Mouse (Mus musculus): Measurements from ENCODE around the gene Pla2g6. TPM values are rescaled to one million over a fixed set of nuclear protein-coding genes. Genes with fewer than 3 reads are reported as not detected.

The Pla2g6 gene
- total and polyA plus RNA-seq, 2 experiments from 2014 or later: 7.1 to 20.3 TPM

DNA sequence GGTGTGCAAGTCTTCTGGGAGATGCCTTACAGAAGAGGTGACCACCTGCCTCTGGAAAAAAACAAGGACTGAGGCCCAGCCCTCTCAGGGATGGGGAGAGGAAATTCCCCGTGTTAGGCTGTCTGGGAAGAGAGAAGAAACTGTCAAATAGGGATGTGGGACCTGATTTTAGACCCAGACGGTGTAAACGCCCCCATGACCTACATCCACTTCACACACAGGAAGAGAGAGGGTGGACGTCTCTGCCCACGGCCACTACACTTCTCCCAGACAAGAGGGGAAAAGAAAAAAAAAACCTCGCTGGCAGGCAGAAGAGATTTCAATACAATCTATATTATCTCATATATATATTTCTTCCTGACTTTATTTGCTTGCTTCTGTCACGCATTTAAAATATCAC, 32.2 kb upstream of the Pla2g6 start:
- TF ChIP-seq CTCF (IDR thresholded peaks at IDR 0.05; ENCODE audit: low read depth) (no peak), EP300 (IDR thresholded peaks at IDR 0.05; ENCODE audit: low read depth) (no peak)
- Histone ChIP-seq H3K9me3 (replicated peaks; ENCODE audit: control insufficient read depth, low read length) (no peaks in the 10 kb centered on the region), H3K27me3 (ENCODE audit: control insufficient read depth, insufficient read depth, low read length) (no peaks in the 10 kb centered on the region), H3K4me1 (ENCODE audit: control insufficient read depth, insufficient read depth) (peaks cover 32% of the 10 kb centered on the region), H3K9ac (replicated peaks; ENCODE audit: low read depth, low read length) (no peak overlapping the region), H3K4me3 (ENCODE audit: low read depth, low read length) (no peak overlapping the region), H3K27ac (ENCODE audit: low read depth) (peak overlapping the region; percentile 22), H3K36me3 (replicated peaks; ENCODE audit: control insufficient read depth, insufficient read depth, low read length) (peaks cover 38% of the 10 kb centered on the region), H3K4me2 (ENCODE audit: low read depth, low read length) (0 out of 2 replicates have a peak overlapping the region, but pooled peaks have one; percentile 17)
- DNase-seq (ENCODE audit: low spot score) (no peak), ATAC-seq (ENCODE audit: insufficient read depth, low read depth) (no peak)
- 28% methylated on average over 7 of the region's 7 CpGs for WGBS

DNA sequence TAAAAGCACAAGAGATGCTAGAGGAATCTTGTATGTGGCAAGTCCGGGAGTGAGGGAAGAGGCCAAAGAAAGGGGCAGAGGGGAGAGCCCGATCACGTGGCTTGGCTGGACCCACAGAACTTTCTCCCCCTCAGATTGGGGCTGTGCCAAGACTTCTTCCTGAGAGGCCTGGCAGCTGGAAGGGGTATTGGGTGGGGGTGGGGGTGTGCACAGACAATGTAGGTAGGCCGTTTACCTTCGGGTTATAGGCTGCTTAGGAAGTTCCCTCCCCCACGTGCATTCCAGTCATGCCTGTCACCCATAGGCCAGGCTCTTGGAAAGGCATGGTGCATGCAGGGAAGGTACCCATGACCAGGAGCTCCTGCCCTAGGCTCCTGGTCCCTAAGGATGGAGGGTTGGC, 31.8 kb upstream of the Pla2g6 start:
- peaks cover 32% of the 10 kb centered on the region for H3K4me1 ChIP-seq (ENCODE audit: control insufficient read depth, insufficient read depth)

GRCm38 (mm10) chr15:79357974-79358690, 29.9 kb upstream of the Pla2g6 start:
- WGBS: 46% methylated on average over 12 of the region's 12 CpGs
- Histone ChIP-seq H3K4me3 (ENCODE audit: low read depth, low read length) (peak overlapping the region; percentile 43), H3K4me1 (ENCODE audit: control insufficient read depth, insufficient read depth) (peaks cover 35% of the 10 kb centered on the region), H3K9me3 (replicated peaks; ENCODE audit: control insufficient read depth, low read length) (no peaks in the 10 kb centered on the region), H3K36me3 (replicated peaks; ENCODE audit: control insufficient read depth, insufficient read depth, low read length) (peaks cover 17% of the 10 kb centered on the region), H3K4me2 (ENCODE audit: low read depth, low read length) (peak overlapping the region; percentile 77), H3K9ac (replicated peaks; ENCODE audit: low read depth, low read length) (no peak overlapping the region; the same call in 1 of the 2 replicates), H3K27me3 (ENCODE audit: control insufficient read depth, insufficient read depth, low read length) (no peaks in the 10 kb centered on the region), H3K27ac (ENCODE audit: low read depth) (peak overlapping the region; percentile 71)
- ATAC-seq (ENCODE audit: insufficient read depth, low read depth) (no peak; the same call in 1 of the 2 replicates), DNase-seq (ENCODE audit: low spot score) (no peak)
- TF ChIP-seq EP300 (IDR thresholded peaks at IDR 0.05; ENCODE audit: low read depth) (no peak), CTCF (IDR thresholded peaks at IDR 0.05; ENCODE audit: low read depth) (no peak)

More for the DNA sequence above, 31.8 kb upstream of the Pla2g6 start:
- peak; percentile 12; the same call in 1 of the 2 replicates for ATAC-seq (ENCODE audit: insufficient read depth, low read depth)
- peaks cover 34% of the 10 kb centered on the region for H3K36me3 ChIP-seq (replicated peaks; ENCODE audit: control insufficient read depth, insufficient read depth, low read length)
- H3K9ac ChIP-seq (replicated peaks; ENCODE audit: low read depth, low read length): no peak overlapping the region
- H3K27ac ChIP-seq (ENCODE audit: low read depth): peak overlapping the region; percentile 22
- WGBS: 9% methylated on average over 6 of the region's 6 CpGs
- DNase-seq (ENCODE audit: low spot score): peak; percentile 31
- no peaks in the 10 kb centered on the region for H3K27me3 ChIP-seq (ENCODE audit: control insufficient read depth, insufficient read depth, low read length)
- H3K4me3 ChIP-seq (ENCODE audit: low read depth, low read length): no peak overlapping the region
- no peaks in the 10 kb centered on the region for H3K9me3 ChIP-seq (replicated peaks; ENCODE audit: control insufficient read depth, low read length)
- peak overlapping the region; percentile 17; the same call in 1 of the 2 replicates for H3K4me2 ChIP-seq (ENCODE audit: low read depth, low read length)
- TF ChIP-seq CTCF (IDR thresholded peaks at IDR 0.05; ENCODE audit: low read depth) (no peak), EP300 (IDR thresholded peaks at IDR 0.05; ENCODE audit: low read depth) (no peak)

- peak overlapping the region; percentile 55 for H3K9ac ChIP-seq (replicated peaks; ENCODE audit: low read depth, low read length)
- TF ChIP-seq CTCF (IDR thresholded peaks at IDR 0.05; ENCODE audit: low read depth) (no peak; the same call in 1 of the 2 replicates), EP300 (IDR thresholded peaks at IDR 0.05; ENCODE audit: low read depth) (no peak)
- H3K27me3 ChIP-seq (ENCODE audit: control insufficient read depth, insufficient read depth, low read length): no peaks in the 10 kb centered on the region
- no peaks in the 10 kb centered on the region for H3K9me3 ChIP-seq (replicated peaks; ENCODE audit: control insufficient read depth, low read length)
- peaks cover 8% of the 10 kb centered on the region for H3K36me3 ChIP-seq (replicated peaks; ENCODE audit: control insufficient read depth, insufficient read depth, low read length)
- peak overlapping the region; percentile 43 for H3K4me3 ChIP-seq (ENCODE audit: low read depth, low read length)
- peaks cover 35% of the 10 kb centered on the region for H3K4me1 ChIP-seq (ENCODE audit: control insufficient read depth, insufficient read depth)
- H3K4me2 ChIP-seq (ENCODE audit: low read depth, low read length): peak overlapping the region; percentile 77
- DNase-seq (ENCODE audit: low spot score): peak; percentile 80
- ATAC-seq (ENCODE audit: insufficient read depth, low read depth): peak; percentile 86
- under 1% methylated on average over 76 of the region's 77 CpGs for WGBS
- H3K27ac ChIP-seq (ENCODE audit: low read depth): peak overlapping the region; percentile 71
Measured at GRCm38 (mm10) chr15:79357036-79357911, 29.1 kb upstream of the Pla2g6 start.

- H3K27ac ChIP-seq (ENCODE audit: low read depth): 0 out of 2 replicates have a peak overlapping the region, but pooled peaks have one; percentile 71
- H3K36me3 ChIP-seq (replicated peaks; ENCODE audit: control insufficient read depth, insufficient read depth, low read length): peaks cover under 1% of the 10 kb centered on the region; the same call in 1 of the 2 replicates
- ATAC-seq (ENCODE audit: insufficient read depth, low read depth): no peak
- H3K4me2 ChIP-seq (ENCODE audit: low read depth, low read length): peak overlapping the region; percentile 77
- no peaks in the 10 kb centered on the region for H3K27me3 ChIP-seq (ENCODE audit: control insufficient read depth, insufficient read depth, low read length)
- H3K9me3 ChIP-seq (replicated peaks; ENCODE audit: control insufficient read depth, low read length): no peaks in the 10 kb centered on the region
- H3K4me3 ChIP-seq (ENCODE audit: low read depth, low read length): peak overlapping the region; percentile 43
- no peak for TF ChIP-seq CTCF (IDR thresholded peaks at IDR 0.05; ENCODE audit: low read depth)
- no peak for TF ChIP-seq EP300 (IDR thresholded peaks at IDR 0.05; ENCODE audit: low read depth)
- no peak for DNase-seq (ENCODE audit: low spot score)
- WGBS: 74% methylated on average over 8 of the region's 8 CpGs
- peaks cover 43% of the 10 kb centered on the region for H3K4me1 ChIP-seq (ENCODE audit: control insufficient read depth, insufficient read depth)
- peak overlapping the region; percentile 55 for H3K9ac ChIP-seq (replicated peaks; ENCODE audit: low read depth, low read length)
Measured at GRCm38 (mm10) chr15:79356481-79356880, 28.3 kb upstream of the Pla2g6 start.

Measured in heart, postnatal 0 days (tissue).